Comparison of ENCODE assay signal across 9 mouse cellular contexts in genomic region chr10:120882347-120883068, GRCm38 (mm10). TPM values are rescaled to one million over a fixed set of nuclear protein-coding genes. Genes with fewer than 3 reads are reported as not detected.
A peak's percentile ranks its signal among the peaks of the same experiment; 100 is the strongest.
DNase-seq lines count a peak whose midpoint lies in the region; ATAC-seq and TF ChIP-seq lines count a peak whose summit lies in the region.
"Had no signal": no experiment of that assay in that cellular context is flagged by ENCODE, and none has a peak within 500 bp of the region (broad histone marks: within the 10 kb centered on the region; RNA-seq: fewer than 3 reads in every experiment).

No protein-coding gene starts in this region.

- peaks cover 7% of the 10 kb centered on the region; the same call in 1 of the 2 replicates for H3K4me1 ChIP-seq in brown adipose tissue, adult 24 weeks (ENCODE audit: control insufficient read depth, insufficient read depth, insufficient read length, low read length)
- H3K4me1 ChIP-seq in olfactory bulb, adult 2 months (ENCODE audit: control insufficient read depth, insufficient read depth, low read length): 0 out of 2 replicates have a peak, but pooled peaks cover 6% of the 10 kb centered on the region

- H3K27ac ChIP-seq in brown adipose tissue, adult 24 weeks (replicated peaks; ENCODE audit: low read depth, low read length): peak overlapping the region; percentile 24
- no peak overlapping the region for H3K27ac ChIP-seq in olfactory bulb, adult 2 months (ENCODE audit: insufficient read depth, low read depth, low read length)

- no peak for TF ChIP-seq POLR2A in olfactory bulb, adult 2 months (IDR thresholded peaks at IDR 0.05; ENCODE audit: insufficient read depth, low read depth, low read length)

- intact Hi-C loops in heart, postnatal 36 days (cut with DNase I): no loop called here

- ATAC-seq in granulocyte monocyte progenitor cell, adult 5-6 weeks (replicated peaks; ENCODE audit: poor library complexity, severe bottlenecking): peak; percentile 90
- ATAC-seq: Patski had no signal

- DNase-seq in heart, adult 11 months: peak; percentile 95
- DNase-seq in heart, postnatal 36 days: no peak
- DNase-seq in kidney, postnatal 10 days: peak; percentile 66
- DNase-seq in lung, postnatal 10 days: peak; percentile 47
- no peak for DNase-seq in c-Kit-positive CD71-positive TER-119-positive erythroid progenitor cells, embryonic 14.5 days (ENCODE audit: low spot score)

- peak overlapping the region; percentile 36 for H3K4me3 ChIP-seq in brown adipose tissue, adult 24 weeks (ENCODE audit: insufficient read depth, low read depth, low read length)
- H3K4me3 ChIP-seq in olfactory bulb, adult 2 months (ENCODE audit: insufficient read depth, low read depth, low read length): peak overlapping the region; percentile 20

- TF ChIP-seq CTCF in olfactory bulb, adult 2 months (IDR thresholded peaks at IDR 0.05; ENCODE audit: insufficient read depth, low read depth, low read length): no peak

- 11% methylated on average over 17 of the region's 17 CpGs for WGBS in olfactory bulb, adult 2 months

RNA-seq across cellular contexts. Expression of gene Msrb3, which starts 16.4 kb away (rescaled TPM):
- 10 to 100 TPM; 84.0 to 89.1 TPM for total RNA-seq in heart, postnatal 36 days (2021)
- polyA plus RNA-seq in brown adipose tissue, adult 24 weeks (2012; ENCODE audit: insufficient read depth, insufficient read length, missing spikeins): 26.0 and 28.9 TPM in 2 replicates
- 0.60 and 0.84 TPM in 2 replicates for total RNA-seq in granulocyte monocyte progenitor cell, adult 5-6 weeks (2014; fragmentation: Nextera tagmentation)
- 0.36 and 0.52 TPM in 2 replicates for total RNA-seq in granulocyte monocyte progenitor cell, adult 5-6 weeks (2017)
- polyA plus RNA-seq in olfactory bulb, adult 2 months (2012; ENCODE audit: insufficient read depth, insufficient read length, low replicate concordance, missing spikeins): not detected in 2 replicates

Comparison
In these comparisons a context has a peak if more than half of its experiments do, and no peak if none do; other contexts are left out.
1. DNase-seq: peak in heart, adult 11 months (single experiment), kidney, postnatal 10 days (single experiment) and lung, postnatal 10 days (single experiment); none in heart, postnatal 36 days (0 of 2) and c-Kit-positive CD71-positive TER-119-positive erythroid progenitor cells, embryonic 14.5 days (single experiment).
2. RNA of gene Msrb3, which starts 16.4 kb away (total RNA-seq): 84.0 to 89.1 TPM in heart, postnatal 36 days; 0.36 to 0.84 TPM in granulocyte monocyte progenitor cell, adult 5-6 weeks; every median in the first group is over 10 times any median in the second.